Mouse (Mus musculus) heart, adult 2 months (tissue): ENCODE data around the gene Tbcc. TPM values are rescaled to one million over a fixed set of nuclear protein-coding genes. Genes with fewer than 3 reads are reported as not detected.

Experiments
- DNase-seq, 2 experiments: peaks; one replicate each; pipeline ENCODE4 v3.0.0; 2021
- H3K27ac ChIP-seq: fragments of 200-600 bp; 2 replicates; pipeline ENCODE4 v1.8.1; 2022
- H3K27me3 ChIP-seq: fragments of 200-500 bp; 2 replicates; pipeline ENCODE4 v1.6.1; 2012; ENCODE audit warnings: mild to moderate bottlenecking, low read length, inconsistent platforms, mixed read lengths; ENCODE audit not compliant: control insufficient read depth, insufficient read depth
- H3K36me3 ChIP-seq: fragments of 200-500 bp; 2 replicates; pipeline ENCODE4 v1.6.1; 2012; ENCODE audit warnings: low read length, inconsistent platforms; ENCODE audit not compliant: control insufficient read depth, insufficient read depth
- H3K4me1 ChIP-seq: fragments of 200-500 bp; 2 replicates; pipeline ENCODE4 v1.6.1; 2011; ENCODE audit warnings: low read length; ENCODE audit not compliant: control insufficient read depth, insufficient read depth
- H3K4me3 ChIP-seq: fragments of 200-600 bp; 2 replicates; pipeline ENCODE4 v1.8.1; 2022
- H3K79me2 ChIP-seq: fragments of 200-500 bp; replicated peaks from 2 replicates; pipeline ENCODE4 v1.6.1; 2012; ENCODE audit warnings: mild to moderate bottlenecking, inconsistent platforms, low read length, moderate library complexity, mixed read lengths; ENCODE audit not compliant: control insufficient read depth, insufficient read depth
- H3K9ac ChIP-seq: fragments of 200-500 bp; 2 replicates; pipeline ENCODE4 v1.6.1; 2012; ENCODE audit warnings: low read depth, mild to moderate bottlenecking, control low read depth, inconsistent platforms, low read length, mixed read lengths
- CTCF ChIP-seq: fragments of 200-600 bp; IDR thresholded peaks from 2 replicates; pipeline ENCODE4 v1.8.1; 2022; ENCODE audit warnings: antibody characterized with exemption, mild to moderate bottlenecking, moderate library complexity
- EP300 ChIP-seq: fragments of 200-500 bp; IDR thresholded peaks from 2 replicates; pipeline ENCODE4 v1.6.1; 2011; ENCODE audit warnings: low read depth, low read length, control low read depth; ENCODE audit not compliant: insufficient read depth
- POLR2A ChIP-seq: fragments of 200-500 bp; IDR thresholded peaks from 2 replicates; pipeline ENCODE4 v1.6.1; 2011; ENCODE audit warnings: mild to moderate bottlenecking, low read depth, low read length, control low read depth; ENCODE audit not compliant: insufficient read depth
- WGBS: fragments of 180-500 bp; shearing (Covaris S2); methylation state at CpG from one replicate; pipeline ENCODE4 v1.1.7; 2018; 5-methylcytosine and 5-hydroxymethylcytosine counted together
- intact Hi-C: fragments of 180-260 bp; cut with DNase I; formaldehyde crosslinking; loops from one replicate; pipeline ENCODE4 v1.15.1; 2025
- polyA plus RNA-seq: library from polyadenylated mRNA; depleted of rRNA; stranded (reverse); fragments of >200 nt; gene quantifications from 2 replicates; pipeline ENCODE4 v1.2.3, GENCODE M21; 2012
- total RNA-seq, 2 experiments: library from RNA; stranded (reverse); gene quantifications; 2 replicates each; pipeline ENCODE4 v1.2.3; 2021

Tbcc gene
- total and polyA plus RNA-seq, 3 experiments = 12.7 to 16.3 (median 16.3) TPM

- Histone ChIP-seq H3K27ac (peak overlapping the region; percentile 100), H3K9ac (peak overlapping the region; percentile 100), H3K4me3 (peak overlapping the region; percentile 86), H3K79me2 (no peaks in the 10 kb centered on the region), H3K36me3 (peaks cover 2% of the 10 kb centered on the region; the same call in 1 of the 2 replicates), H3K4me1 (peaks cover 12% of the 10 kb centered on the region), H3K27me3 (no peaks in the 10 kb centered on the region)
- WGBS = 13% methylated on average over 15 of the region's 15 CpGs
- peak; percentile 40; the same call in 1 of the 2 replicates for TF ChIP-seq POLR2A
- TF ChIP-seq CTCF = no peak
- TF ChIP-seq EP300 = no peak
- DNase-seq = peak; percentile 33 to 53
- intact Hi-C loops = loop anchor here (1.0 kb wide), 1 partner anchor 35 kb away; the partner anchor contains the start of gene Tbcc
Observed at GRCm38 (mm10) chr17:46855328-46856106, 35.0 kb upstream of the Tbcc start.

DNA sequence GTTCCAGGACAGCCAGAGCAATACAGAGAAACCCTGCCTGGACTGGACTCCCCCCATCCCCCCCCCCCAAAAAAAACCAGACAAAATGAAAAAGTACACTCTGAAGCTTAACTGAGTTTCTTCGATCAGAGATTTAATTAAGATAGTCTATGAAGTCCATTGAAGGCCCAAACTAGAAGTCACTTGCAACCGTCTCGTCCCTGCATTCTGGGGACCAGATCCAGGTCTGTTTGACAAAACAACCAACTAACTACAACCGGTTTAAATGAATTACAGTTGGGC, 34.4 kb upstream of the Tbcc start:
- intact Hi-C loops = no loop called here
- Histone ChIP-seq H3K36me3 (peaks cover 2% of the 10 kb centered on the region; the same call in 1 of the 2 replicates), H3K79me2 (no peaks in the 10 kb centered on the region), H3K27ac (peak overlapping the region; percentile 100), H3K4me3 (peak overlapping the region; percentile 86), H3K9ac (peak overlapping the region; percentile 100), H3K27me3 (no peaks in the 10 kb centered on the region), H3K4me1 (peaks cover 12% of the 10 kb centered on the region)
- TF ChIP-seq EP300 = no peak
- no peak for TF ChIP-seq POLR2A
- TF ChIP-seq CTCF = no peak
- no peak for DNase-seq
- 8% methylated on average over 4 of the region's 4 CpGs for WGBS

DNA sequence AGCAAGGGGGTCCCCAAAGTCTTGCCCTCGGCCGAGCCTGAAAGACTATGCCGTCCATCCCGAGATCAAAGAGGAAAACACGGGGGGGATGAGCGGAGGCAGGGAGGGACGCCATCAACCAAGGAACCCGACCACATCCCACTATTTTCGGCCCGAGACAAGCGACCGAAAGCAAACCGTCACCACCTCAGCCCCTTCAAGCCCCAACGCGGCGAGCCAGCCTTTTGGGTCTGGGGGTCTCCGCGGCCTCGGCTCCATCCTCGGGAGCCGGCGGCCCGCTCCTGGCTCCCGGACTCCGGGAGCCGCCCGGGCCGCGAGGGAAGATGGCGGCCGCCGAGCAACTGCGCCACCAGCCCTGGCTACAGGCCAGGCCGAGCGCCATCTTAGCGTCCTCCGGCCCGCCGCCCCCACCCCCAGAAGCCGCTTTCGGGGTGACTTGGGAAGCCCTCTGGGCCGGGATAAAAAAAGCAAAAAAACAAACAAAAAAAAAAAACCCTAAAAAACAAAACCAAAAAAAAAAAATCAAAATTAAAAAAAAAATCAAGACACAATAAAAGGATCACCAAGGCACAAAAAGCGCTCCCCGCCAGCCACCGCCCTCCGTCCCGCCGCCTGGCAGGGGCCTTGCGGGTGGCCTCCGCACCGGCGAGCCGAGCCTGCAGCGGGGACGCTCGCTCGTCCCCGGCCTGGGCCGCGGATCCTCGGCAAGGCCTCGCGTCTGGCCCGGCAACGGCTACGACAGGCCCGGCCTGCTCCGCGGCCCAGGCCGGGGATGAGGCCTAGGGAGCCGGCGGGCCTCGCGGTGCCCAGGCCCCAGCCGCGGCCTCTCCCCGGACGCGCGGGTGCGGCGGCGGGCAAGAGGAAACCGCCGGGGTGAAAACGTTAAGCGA, 33.8 kb upstream of the Tbcc start:
- intact Hi-C loops = no loop called here
- H3K27me3 ChIP-seq = no peaks in the 10 kb centered on the region

DNA sequence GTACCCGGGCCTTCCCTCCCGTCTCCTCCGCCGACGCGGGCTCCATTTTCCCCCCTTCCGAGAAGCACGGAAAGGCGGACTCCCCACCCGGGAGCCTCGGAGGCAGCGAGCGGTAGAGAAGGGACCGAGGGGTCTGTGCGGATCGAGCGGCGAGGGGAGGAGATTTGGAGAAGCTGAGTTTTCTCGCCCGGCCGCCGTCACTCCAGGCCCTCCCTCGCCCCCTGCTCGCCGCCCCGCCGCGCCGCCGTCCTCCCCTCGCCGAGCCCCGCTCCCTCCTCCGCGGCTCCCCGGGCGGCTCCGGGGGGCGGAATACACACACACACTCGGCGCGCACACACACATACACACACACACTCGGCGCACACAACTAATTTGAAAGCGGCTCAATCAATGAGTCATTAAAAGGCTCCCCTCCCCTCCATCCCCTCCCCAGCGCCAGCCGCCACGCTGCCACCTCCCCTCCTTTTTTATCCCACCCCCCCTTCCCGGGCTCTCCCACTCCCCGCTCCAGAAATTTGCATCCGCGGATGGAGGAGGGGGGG, 33.1 kb upstream of the Tbcc start:
- H3K27ac ChIP-seq = peak overlapping the region; percentile 100
- no peak for TF ChIP-seq EP300
- peak; percentile 72 for TF ChIP-seq POLR2A
- no peaks in the 10 kb centered on the region for H3K27me3 ChIP-seq
- DNase-seq = peak; percentile 90
- intact Hi-C loops = no loop called here
- H3K36me3 ChIP-seq = peaks cover 2% of the 10 kb centered on the region; the same call in 1 of the 2 replicates
- H3K9ac ChIP-seq = peak overlapping the region; percentile 100
- H3K4me1 ChIP-seq = peaks cover 12% of the 10 kb centered on the region
- H3K4me3 ChIP-seq = peak overlapping the region; percentile 86
- WGBS = under 1% methylated on average over 47 of the region's 52 CpGs
- H3K79me2 ChIP-seq = no peaks in the 10 kb centered on the region

More for the DNA sequence above, 33.8 kb upstream of the Tbcc start:
- Histone ChIP-seq H3K36me3 (peaks cover 2% of the 10 kb centered on the region; the same call in 1 of the 2 replicates), H3K27ac (peak overlapping the region; percentile 100), H3K4me1 (peaks cover 12% of the 10 kb centered on the region), H3K79me2 (no peaks in the 10 kb centered on the region), H3K9ac (peak overlapping the region; percentile 100), H3K4me3 (peak overlapping the region; percentile 86)
- WGBS = under 1% methylated on average over 87 of the region's 87 CpGs
- TF ChIP-seq POLR2A (no peak), EP300 (no peak), CTCF (no peak)
- peak; percentile 89 to 92 for DNase-seq

GRCm38 (mm10) chr17:46857903-46858748, 32.4 kb upstream of the Tbcc start, which contains the start of gene Bicral:
Gene Bicral, minus strand, starts transcription at chr17:46858482.
- Histone ChIP-seq H3K4me1 (peaks cover 10% of the 10 kb centered on the region), H3K79me2 (no peaks in the 10 kb centered on the region), H3K27ac (peak within 1 kb of the TSS; percentile 100), H3K4me3 (peak within 1 kb of the TSS; percentile 86), H3K36me3 (peaks cover 2% of the 10 kb centered on the region; the same call in 1 of the 2 replicates), H3K9ac (peak within 1 kb of the TSS; percentile 100), H3K27me3 (no peaks in the 10 kb centered on the region)
- intact Hi-C loops = loop anchor here (2.0 kb wide), 1 partner anchor 75 kb away; the partner anchor contains the start of gene Rpl7l1
- TF ChIP-seq POLR2A (peak; percentile 74), CTCF (no peak), EP300 (no peak)
- DNase-seq = peak; percentile 81 to 87
- WGBS = under 1% methylated on average over 62 of the region's 65 CpGs
